Mouse (Mus musculus): Measurements from ENCODE around the gene Serhl. TPM values are rescaled to one million over a fixed set of nuclear protein-coding genes. Genes with fewer than 3 reads are reported as not detected.

Serhl gene
- polyA plus RNA-seq, 1 experiment from 2014 or later: 54.5 TPM

DNA sequence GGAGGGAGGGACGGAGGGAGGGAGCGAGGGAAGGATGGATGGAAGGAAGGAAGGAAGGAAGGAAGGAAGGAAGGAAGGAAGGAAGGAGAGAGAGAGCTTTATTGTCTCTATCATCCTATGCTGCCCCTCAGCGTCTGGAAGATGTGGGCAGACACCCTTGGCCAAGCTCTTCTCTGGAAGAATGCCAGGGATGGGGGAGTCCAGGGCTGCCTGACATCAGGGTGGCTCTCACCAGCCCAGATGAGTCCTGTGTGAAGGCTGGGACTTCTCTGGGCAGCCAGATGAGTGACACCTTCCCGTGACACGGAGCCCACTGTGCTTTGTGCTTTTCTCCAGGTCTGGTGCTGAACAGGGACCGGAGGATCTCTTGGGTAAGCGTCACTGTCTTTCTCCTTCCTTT lies 22.6 kb downstream of the Serhl start:
- Histone ChIP-seq H3K27me3 (ENCODE audit: control insufficient read depth, insufficient read depth, low read length) (no peaks in the 10 kb centered on the region), H3K36me3 (ENCODE audit: control insufficient read depth, insufficient read depth, low read length) (peaks cover 11% of the 10 kb centered on the region), H3K9ac (ENCODE audit: low read depth, low read length) (no peak overlapping the region), H3K9me3 (ENCODE audit: control insufficient read depth, low read length) (no peaks in the 10 kb centered on the region), H3K4me2 (replicated peaks; ENCODE audit: low read depth, low read length) (no peak overlapping the region), H3K4me3 (ENCODE audit: low read length) (no peak overlapping the region), H3K4me1 (ENCODE audit: control insufficient read depth, insufficient read depth, low read length) (0 out of 2 replicates have a peak, but pooled peaks cover 5% of the 10 kb centered on the region), H3K27ac (ENCODE audit: low read depth, low read length) (no peak overlapping the region)
- WGBS: 87% methylated on average over 7 of the region's 7 CpGs
- no peak for ATAC-seq (ENCODE audit: low FRiP score, low TSS enrichment)

GRCm38 (mm10) chr15:83112898-83113297 lies 23.6 kb downstream of the Serhl start:
- Histone ChIP-seq H3K27ac (ENCODE audit: low read depth, low read length) (no peak overlapping the region), H3K9ac (ENCODE audit: low read depth, low read length) (no peak overlapping the region; the same call in 1 of the 2 replicates), H3K4me2 (replicated peaks; ENCODE audit: low read depth, low read length) (no peak overlapping the region), H3K4me3 (ENCODE audit: low read length) (no peak overlapping the region), H3K9me3 (ENCODE audit: control insufficient read depth, low read length) (no peaks in the 10 kb centered on the region), H3K4me1 (ENCODE audit: control insufficient read depth, insufficient read depth, low read length) (0 out of 2 replicates have a peak, but pooled peaks cover 5% of the 10 kb centered on the region), H3K27me3 (ENCODE audit: control insufficient read depth, insufficient read depth, low read length) (no peaks in the 10 kb centered on the region), H3K36me3 (ENCODE audit: control insufficient read depth, insufficient read depth, low read length) (peaks cover 21% of the 10 kb centered on the region)
- ATAC-seq (ENCODE audit: low FRiP score, low TSS enrichment): peak; percentile 79; the same call in 1 of the 2 replicates
- WGBS: 11% methylated on average over 11 of the region's 11 CpGs

- 66% methylated on average over 9 of the region's 9 CpGs for whole genome bisulfite sequencing
- H3K36me3 ChIP-seq (ENCODE audit: control insufficient read depth, insufficient read depth, low read length): peaks cover 33% of the 10 kb centered on the region
- H3K9ac ChIP-seq (ENCODE audit: low read depth, low read length): no peak overlapping the region
Measured at GRCm38 (mm10) chr15:83114106-83114505, 24.8 kb downstream of the Serhl start.

GRCm38 (mm10) chr15:83115071-83115470 lies 25.8 kb downstream of the Serhl start:
- H3K9me3 ChIP-seq (ENCODE audit: control insufficient read depth, low read length): no peaks in the 10 kb centered on the region
- peaks cover 38% of the 10 kb centered on the region for H3K36me3 ChIP-seq (ENCODE audit: control insufficient read depth, insufficient read depth, low read length)
- no peaks in the 10 kb centered on the region for H3K27me3 ChIP-seq (ENCODE audit: control insufficient read depth, insufficient read depth, low read length)
- H3K9ac ChIP-seq (ENCODE audit: low read depth, low read length): no peak overlapping the region
- 77% methylated on average over 6 of the region's 6 CpGs for WGBS
- H3K27ac ChIP-seq (ENCODE audit: low read depth, low read length): no peak overlapping the region
- 0 out of 2 replicates have a peak, but pooled peaks cover 5% of the 10 kb centered on the region for H3K4me1 ChIP-seq (ENCODE audit: control insufficient read depth, insufficient read depth, low read length)
- H3K4me2 ChIP-seq (replicated peaks; ENCODE audit: low read depth, low read length): no peak overlapping the region
- H3K4me3 ChIP-seq (ENCODE audit: low read length): no peak overlapping the region
- no peak for ATAC-seq (ENCODE audit: low FRiP score, low TSS enrichment)

More at GRCm38 (mm10) chr15:83114106-83114505, 24.8 kb downstream of the Serhl start:
- H3K9me3 ChIP-seq (ENCODE audit: control insufficient read depth, low read length): no peaks in the 10 kb centered on the region
- H3K4me1 ChIP-seq (ENCODE audit: control insufficient read depth, insufficient read depth, low read length): 0 out of 2 replicates have a peak, but pooled peaks cover 5% of the 10 kb centered on the region
- H3K27me3 ChIP-seq (ENCODE audit: control insufficient read depth, insufficient read depth, low read length): no peaks in the 10 kb centered on the region
- no peak for ATAC-seq (ENCODE audit: low FRiP score, low TSS enrichment)
- H3K27ac ChIP-seq (ENCODE audit: low read depth, low read length): no peak overlapping the region
- no peak overlapping the region for H3K4me2 ChIP-seq (replicated peaks; ENCODE audit: low read depth, low read length)
- no peak overlapping the region for H3K4me3 ChIP-seq (ENCODE audit: low read length)

- Histone ChIP-seq H3K9ac (ENCODE audit: low read depth, low read length) (no peak overlapping the region), H3K27ac (ENCODE audit: low read depth, low read length) (no peak overlapping the region), H3K4me2 (replicated peaks; ENCODE audit: low read depth, low read length) (no peak overlapping the region), H3K4me3 (ENCODE audit: low read length) (no peak overlapping the region), H3K27me3 (ENCODE audit: control insufficient read depth, insufficient read depth, low read length) (no peaks in the 10 kb centered on the region), H3K36me3 (ENCODE audit: control insufficient read depth, insufficient read depth, low read length) (peaks cover 38% of the 10 kb centered on the region), H3K9me3 (ENCODE audit: control insufficient read depth, low read length) (no peaks in the 10 kb centered on the region), H3K4me1 (ENCODE audit: control insufficient read depth, insufficient read depth, low read length) (peaks cover 6% of the 10 kb centered on the region; the same call in 1 of the 2 replicates)
- ATAC-seq (ENCODE audit: low FRiP score, low TSS enrichment): no peak
- 80% methylated on average over 7 of the region's 7 CpGs for WGBS
Measured at GRCm38 (mm10) chr15:83118360-83118759, 29.1 kb downstream of the Serhl start.

GRCm38 (mm10) chr15:83121709-83122565 lies 32.6 kb downstream of the Serhl start:
- no peaks in the 10 kb centered on the region for H3K9me3 ChIP-seq (ENCODE audit: control insufficient read depth, low read length)
- H3K27ac ChIP-seq (ENCODE audit: low read depth, low read length): peak overlapping the region; percentile 59; the same call in 1 of the 2 replicates
- peak overlapping the region; percentile 76 for H3K4me2 ChIP-seq (replicated peaks; ENCODE audit: low read depth, low read length)
- H3K4me3 ChIP-seq (ENCODE audit: low read length): peak overlapping the region; percentile 93
- H3K36me3 ChIP-seq (ENCODE audit: control insufficient read depth, insufficient read depth, low read length): peaks cover 47% of the 10 kb centered on the region
- WGBS: 3% methylated on average over 42 of the region's 43 CpGs
- H3K27me3 ChIP-seq (ENCODE audit: control insufficient read depth, insufficient read depth, low read length): no peaks in the 10 kb centered on the region
- H3K4me1 ChIP-seq (ENCODE audit: control insufficient read depth, insufficient read depth, low read length): peaks cover 6% of the 10 kb centered on the region; the same call in 1 of the 2 replicates
- peak; percentile 67 for ATAC-seq (ENCODE audit: low FRiP score, low TSS enrichment)
- H3K9ac ChIP-seq (ENCODE audit: low read depth, low read length): peak overlapping the region; percentile 72

DNA sequence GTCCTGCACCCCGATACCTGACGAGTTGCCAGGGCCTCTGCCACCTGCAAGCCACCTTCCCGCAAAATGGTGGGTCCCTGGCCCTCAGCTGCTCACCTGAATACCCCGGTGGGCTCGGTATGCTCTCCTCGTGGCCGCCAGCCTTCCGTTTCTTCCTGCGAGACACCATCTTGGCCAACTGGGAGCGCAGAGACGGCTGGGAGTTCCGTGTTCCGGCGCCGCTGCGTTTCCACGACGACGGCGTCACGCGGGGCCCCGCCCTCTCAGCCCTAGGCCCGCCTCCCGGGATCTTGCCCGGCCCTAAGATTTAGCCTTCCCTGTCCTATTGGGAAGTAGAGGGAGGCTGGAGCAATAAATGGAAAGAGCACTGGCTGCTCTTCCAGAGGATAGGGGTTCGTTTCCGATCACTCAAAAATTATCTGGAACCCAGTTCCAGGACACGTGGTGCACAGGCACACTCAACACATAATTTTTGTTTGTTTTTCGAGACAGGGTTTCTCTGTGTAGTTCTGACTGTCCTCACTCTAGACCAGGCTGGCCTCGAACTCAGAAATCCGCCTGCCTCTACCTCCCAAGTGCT lies 33.4 kb downstream of the Serhl start, which contains the start of gene Rrp7a:
TSS of gene Rrp7a (minus strand) at position 236 of the 580 bp plus-strand sequence.
- peak; percentile 89 for ATAC-seq (ENCODE audit: low FRiP score, low TSS enrichment)
- WGBS: 10% methylated on average over 32 of the region's 32 CpGs
- Histone ChIP-seq H3K27ac (ENCODE audit: low read depth, low read length) (peak within 1 kb of the TSS; percentile 59; the same call in 1 of the 2 replicates), H3K4me2 (replicated peaks; ENCODE audit: low read depth, low read length) (peak within 1 kb of the TSS; percentile 76), H3K27me3 (ENCODE audit: control insufficient read depth, insufficient read depth, low read length) (no peaks in the 10 kb centered on the region), H3K9ac (ENCODE audit: low read depth, low read length) (peak within 1 kb of the TSS; percentile 72), H3K4me1 (ENCODE audit: control insufficient read depth, insufficient read depth, low read length) (peaks cover 6% of the 10 kb centered on the region; the same call in 1 of the 2 replicates), H3K9me3 (ENCODE audit: control insufficient read depth, low read length) (no peaks in the 10 kb centered on the region), H3K36me3 (ENCODE audit: control insufficient read depth, insufficient read depth, low read length) (peaks cover 47% of the 10 kb centered on the region), H3K4me3 (ENCODE audit: low read length) (peak within 1 kb of the TSS; percentile 93)

GRCm38 (mm10) chr15:83124625-83125024 lies 35.3 kb downstream of the Serhl start:
- Histone ChIP-seq H3K9me3 (ENCODE audit: control insufficient read depth, low read length) (no peaks in the 10 kb centered on the region), H3K36me3 (ENCODE audit: control insufficient read depth, insufficient read depth, low read length) (peaks cover 48% of the 10 kb centered on the region), H3K4me1 (ENCODE audit: control insufficient read depth, insufficient read depth, low read length) (peaks cover 6% of the 10 kb centered on the region; the same call in 1 of the 2 replicates), H3K4me2 (replicated peaks; ENCODE audit: low read depth, low read length) (no peak overlapping the region), H3K4me3 (ENCODE audit: low read length) (no peak overlapping the region), H3K27me3 (ENCODE audit: control insufficient read depth, insufficient read depth, low read length) (no peaks in the 10 kb centered on the region), H3K9ac (ENCODE audit: low read depth, low read length) (no peak overlapping the region), H3K27ac (ENCODE audit: low read depth, low read length) (peak overlapping the region; percentile 24; the same call in 1 of the 2 replicates)
- WGBS: 70% methylated on average over 5 of the region's 5 CpGs
- no peak for ATAC-seq (ENCODE audit: low FRiP score, low TSS enrichment)

All from kidney, embryonic 14.5 days (tissue).